Mouse (Mus musculus) hindbrain, embryonic 14.5 days (tissue): ENCODE results near the gene A630089N07Rik. TPM values are rescaled to one million over a fixed set of nuclear protein-coding genes. Genes with fewer than 3 reads are reported as not detected.
"Not testable (repeated sequence)": the region's sequence is repeated elsewhere in the genome, so short reads cannot be mapped to it uniquely, and the experiment has no call there.

ENCODE experiments used
- ATAC-seq: fragments of 200-750 bp; cut with Nextera tagmentation; 2 replicates; pipeline ENCODE4 v1.8.0; 2017; ENCODE audit warnings: moderate number of reproducible peaks, mild to moderate bottlenecking, moderate TSS enrichment, moderate library complexity; ENCODE audit not compliant: low FRiP score
- DNase-seq: peaks from one replicate; pipeline ENCODE4 v3.0.0-alpha.2; 2015; ENCODE audit warnings: low spot score
- H3K27ac ChIP-seq: fragments of 300-500 bp; sonication (generic); 2 replicates; pipeline ENCODE4 v1.5.1; 2014; ENCODE audit warnings: mild to moderate bottlenecking, moderate library complexity
- H3K27me3 ChIP-seq: fragments of 300-500 bp; sonication (generic); 2 replicates; pipeline ENCODE4 v1.6.1; 2014; ENCODE audit warnings: mild to moderate bottlenecking, low read length, mixed read lengths; ENCODE audit not compliant: control insufficient read depth, insufficient read depth
- H3K36me3 ChIP-seq: fragments of 300-500 bp; sonication (generic); replicated peaks from 2 replicates; pipeline ENCODE4 v1.6.1; 2014; ENCODE audit not compliant: control insufficient read depth, insufficient read depth
- H3K4me1 ChIP-seq: fragments of 300-500 bp; sonication (generic); replicated peaks from 2 replicates; pipeline ENCODE4 v1.6.1; 2014; ENCODE audit warnings: antibody characterized with exemption, low read length, mixed read lengths; ENCODE audit not compliant: control insufficient read depth, insufficient read depth
- H3K4me2 ChIP-seq: fragments of 300-500 bp; sonication (generic); replicated peaks from 2 replicates; pipeline ENCODE4 v1.6.1; 2014; ENCODE audit warnings: mild to moderate bottlenecking, moderate library complexity
- H3K4me3 ChIP-seq: fragments of 300-500 bp; sonication (generic); replicated peaks from 2 replicates; pipeline ENCODE4 v1.5.1; 2014; ENCODE audit warnings: mild to moderate bottlenecking, low read length
- H3K9ac ChIP-seq: fragments of 300-500 bp; sonication (generic); 2 replicates; pipeline ENCODE4 v1.6.1; 2014
- H3K9me3 ChIP-seq: fragments of 300-500 bp; sonication (generic); 2 replicates; pipeline ENCODE4 v1.6.1; 2016; ENCODE audit warnings: low read length; ENCODE audit not compliant: control insufficient read depth
- WGBS: fragments of 180-500 bp; shearing (Covaris S2); extraction: QIAGEN DNeasy Blood & Tissue Kit; methylation state at CpG from one replicate; pipeline ENCODE4 v1.1.7; 2014; 5-methylcytosine and 5-hydroxymethylcytosine counted together
- polyA plus RNA-seq: library from polyadenylated mRNA; unstranded; fragments of >200 nt; fragmentation: Nextera tagmentation; extraction: Ambion mirVana; gene quantifications from 2 replicates; pipeline ENCODE4 v1.2.1, GENCODE M21; 2014

Gene A630089N07Rik
- polyA plus RNA-seq, 1 experiment from 2014 or later = 14.3 TPM

- no peak overlapping the region for H3K4me2 ChIP-seq
- 96% methylated on average over 3 of the region's 3 CpGs for WGBS
- H3K9me3 ChIP-seq = peaks cover 42% of the 10 kb centered on the region
- DNase-seq (no peak), ATAC-seq (no peak)
- H3K36me3 ChIP-seq = peaks cover 8% of the 10 kb centered on the region; the same call in 1 of the 2 replicates
- H3K4me1 ChIP-seq = no peaks in the 10 kb centered on the region
- H3K27me3 ChIP-seq = no peaks in the 10 kb centered on the region
- no peak overlapping the region for H3K9ac ChIP-seq
- no peak overlapping the region for H3K4me3 ChIP-seq
- H3K27ac ChIP-seq = no peak overlapping the region
Observed at GRCm38 (mm10) chr16:98022081-98022480, 60.2 kb downstream of the A630089N07Rik start.

DNA sequence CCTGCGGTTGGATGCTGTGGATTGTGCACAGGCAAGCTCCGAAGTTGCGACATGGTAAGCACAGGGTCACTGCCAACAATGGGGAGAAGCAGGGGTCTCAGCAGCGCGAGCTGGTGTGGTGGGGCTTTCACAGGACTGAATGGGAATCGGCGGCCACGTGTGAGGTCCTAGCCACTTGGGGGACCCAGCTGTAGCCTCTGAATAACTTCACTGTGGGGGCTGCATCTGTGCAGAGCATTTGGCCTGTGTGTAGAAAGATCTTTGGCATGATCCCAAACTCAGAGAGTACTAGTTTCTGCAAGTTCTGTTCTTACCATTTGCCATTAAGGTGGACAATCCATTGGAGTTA is 84.9 kb downstream of the A630089N07Rik start:
- 0% methylated on average over 8 of the region's 8 CpGs for WGBS

DNA sequence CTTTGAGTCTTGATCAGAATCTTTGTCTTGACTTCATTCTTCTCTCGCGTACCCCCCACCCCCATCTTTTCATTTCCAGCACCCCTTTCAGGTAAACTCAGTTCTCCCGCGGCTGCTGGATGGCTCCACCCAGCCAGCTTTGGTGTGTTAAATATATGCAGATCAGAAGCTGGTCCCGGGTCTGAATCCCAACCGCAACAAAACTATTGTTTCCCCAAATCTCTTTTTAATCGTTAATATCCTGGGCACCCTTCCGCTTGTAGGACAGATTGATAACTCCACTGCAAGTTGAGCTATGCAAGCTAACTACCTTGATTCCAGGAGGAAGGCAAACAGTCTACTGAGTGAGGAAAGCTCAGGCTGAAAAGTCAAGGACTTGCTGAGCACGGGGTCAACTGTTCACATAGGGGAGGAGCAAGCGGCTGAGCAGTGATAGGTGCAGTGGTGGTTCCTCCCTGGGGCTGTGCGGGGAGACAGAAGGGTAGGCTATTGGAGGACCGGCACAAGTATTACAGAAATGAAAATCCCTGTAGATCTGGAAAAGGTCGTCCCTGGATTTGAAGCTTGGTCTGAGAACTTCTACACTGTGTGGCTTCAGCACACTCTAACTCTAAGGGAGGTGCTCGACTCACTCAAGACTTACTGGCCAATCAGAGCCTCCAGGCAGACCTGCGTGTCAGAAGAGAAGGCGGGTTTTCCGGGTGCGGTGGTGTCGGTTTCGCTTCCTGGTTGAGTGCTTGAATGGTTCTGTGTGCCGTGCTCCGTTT is 85.5 kb downstream of the A630089N07Rik start, which contains the start of gene B230307C23Rik:
Gene B230307C23Rik (plus strand): TSS at position 700 of the 767 bp plus-strand sequence.
- peak; percentile 99 for ATAC-seq
- H3K36me3 ChIP-seq = no peaks in the 10 kb centered on the region

More for the DNA sequence above, 84.9 kb downstream of the A630089N07Rik start:
- H3K4me2 ChIP-seq = peak overlapping the region; percentile 65
- peak overlapping the region; percentile 39 for H3K4me3 ChIP-seq
- not testable (repeated sequence) for DNase-seq, H3K36me3 ChIP-seq, H3K27me3 ChIP-seq
- peak overlapping the region; percentile 33 for H3K9ac ChIP-seq
- H3K27ac ChIP-seq = peak overlapping the region; percentile 21; the same call in 1 of the 2 replicates
- ATAC-seq = peak; percentile 78
- peaks cover 14% of the 10 kb centered on the region; the same call in 1 of the 2 replicates for H3K4me1 ChIP-seq
- peaks cover 16% of the 10 kb centered on the region for H3K9me3 ChIP-seq

DNA sequence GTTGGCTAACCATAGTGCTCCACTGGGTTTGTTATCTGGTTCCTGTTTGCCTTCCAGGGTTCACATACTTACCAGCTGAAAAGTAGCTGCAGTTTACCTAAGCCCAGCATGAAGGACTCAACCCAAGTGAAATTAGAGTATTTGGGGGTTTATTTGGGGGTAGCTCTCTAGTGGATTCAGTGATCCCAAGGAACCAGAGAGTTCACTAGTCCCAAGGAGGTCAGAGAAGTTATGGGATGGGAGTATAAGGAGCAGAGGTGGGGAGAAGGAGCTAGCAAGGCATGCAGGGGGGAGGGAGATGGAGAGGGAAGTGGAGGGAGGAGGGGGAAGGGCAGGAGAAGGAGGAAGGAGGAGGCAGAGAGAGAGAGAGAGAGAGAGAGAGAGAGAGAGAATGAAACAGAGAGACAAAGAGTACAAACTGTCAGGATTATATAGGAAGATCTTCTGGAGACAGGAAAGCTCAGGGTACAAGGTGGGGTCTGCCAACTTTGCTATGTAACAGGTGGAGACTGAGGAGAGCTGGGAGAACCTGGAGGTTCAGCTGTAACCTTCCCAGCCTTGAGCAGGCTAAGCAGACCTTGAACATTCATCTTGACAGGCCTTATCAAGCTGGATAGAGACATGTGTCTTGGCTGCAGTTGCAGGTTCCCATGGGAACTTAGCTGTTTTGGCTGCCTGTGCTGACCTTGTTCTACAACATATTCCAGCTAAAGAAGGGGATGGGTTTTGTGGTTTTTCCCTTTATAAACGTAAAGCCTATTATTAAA is 86.2 kb downstream of the A630089N07Rik start:
- peak overlapping the region; percentile 65 for H3K4me2 ChIP-seq
- ATAC-seq (no peak), DNase-seq (no peak)
- no peaks in the 10 kb centered on the region for H3K36me3 ChIP-seq
- peak overlapping the region; percentile 39 for H3K4me3 ChIP-seq
- no peaks in the 10 kb centered on the region for H3K27me3 ChIP-seq
- H3K9me3 ChIP-seq = 0 out of 2 replicates have a peak, but pooled peaks cover 7% of the 10 kb centered on the region
- H3K9ac ChIP-seq = peak overlapping the region; percentile 33; the same call in 1 of the 2 replicates
- H3K27ac ChIP-seq = no peak overlapping the region
- WGBS = 9% methylated on average over 1 of the region's 1 CpGs
- H3K4me1 ChIP-seq = peaks cover 14% of the 10 kb centered on the region; the same call in 1 of the 2 replicates

More for the DNA sequence above, 85.5 kb downstream of the A630089N07Rik start, which contains the start of gene B230307C23Rik:
- Histone ChIP-seq H3K27ac (peak within 1 kb of the TSS; percentile 21; the same call in 1 of the 2 replicates), H3K4me1 (peaks cover 14% of the 10 kb centered on the region; the same call in 1 of the 2 replicates), H3K4me2 (peak within 1 kb of the TSS; percentile 65), H3K4me3 (peak within 1 kb of the TSS; percentile 39), H3K9me3 (peaks cover 10% of the 10 kb centered on the region), H3K9ac (peak within 1 kb of the TSS; percentile 33), H3K27me3 (no peaks in the 10 kb centered on the region)
- 2% methylated on average over 22 of the region's 22 CpGs for WGBS
- peak; percentile 84 for DNase-seq

GRCm38 (mm10) chr16:97992477-97992876 is 89.8 kb downstream of the A630089N07Rik start:
- H3K9ac ChIP-seq, H3K9me3 ChIP-seq, DNase-seq, H3K4me1 ChIP-seq, H3K36me3 ChIP-seq, H3K27ac ChIP-seq, H3K4me3 ChIP-seq, H3K4me2 ChIP-seq, H3K27me3 ChIP-seq, ATAC-seq: not testable (repeated sequence)
- WGBS = 81% methylated on average over 3 of the region's 3 CpGs

DNA sequence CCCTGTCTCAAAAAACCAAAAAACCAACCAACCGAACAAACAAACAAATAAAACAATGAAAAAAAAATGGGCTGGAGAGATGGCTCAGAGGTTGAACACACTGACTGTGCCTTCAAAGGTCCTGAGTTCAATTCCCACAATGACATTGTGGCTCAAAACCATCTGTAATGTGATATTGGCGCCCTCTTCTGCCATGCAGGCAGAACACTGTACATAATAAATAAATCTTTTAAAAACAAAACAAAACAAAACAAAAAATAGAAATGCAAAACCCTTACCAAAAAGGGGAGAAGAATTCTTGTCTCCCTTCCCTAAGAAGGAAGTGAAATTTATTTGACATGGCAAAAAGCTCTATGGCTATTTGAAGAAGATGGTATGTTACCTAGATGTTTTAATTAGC is 90.7 kb downstream of the A630089N07Rik start:
- H3K9me3 ChIP-seq = 0 out of 2 replicates have a peak, but pooled peaks cover 6% of the 10 kb centered on the region
- 81% methylated on average over 2 of the region's 2 CpGs for WGBS
- H3K27me3 ChIP-seq = no peaks in the 10 kb centered on the region
- H3K4me2 ChIP-seq = no peak overlapping the region
- DNase-seq (no peak), ATAC-seq (no peak)
- no peaks in the 10 kb centered on the region for H3K36me3 ChIP-seq
- no peak overlapping the region for H3K27ac ChIP-seq
- peaks cover 5% of the 10 kb centered on the region; the same call in 1 of the 2 replicates for H3K4me1 ChIP-seq
- no peak overlapping the region for H3K4me3 ChIP-seq
- no peak overlapping the region for H3K9ac ChIP-seq

DNA sequence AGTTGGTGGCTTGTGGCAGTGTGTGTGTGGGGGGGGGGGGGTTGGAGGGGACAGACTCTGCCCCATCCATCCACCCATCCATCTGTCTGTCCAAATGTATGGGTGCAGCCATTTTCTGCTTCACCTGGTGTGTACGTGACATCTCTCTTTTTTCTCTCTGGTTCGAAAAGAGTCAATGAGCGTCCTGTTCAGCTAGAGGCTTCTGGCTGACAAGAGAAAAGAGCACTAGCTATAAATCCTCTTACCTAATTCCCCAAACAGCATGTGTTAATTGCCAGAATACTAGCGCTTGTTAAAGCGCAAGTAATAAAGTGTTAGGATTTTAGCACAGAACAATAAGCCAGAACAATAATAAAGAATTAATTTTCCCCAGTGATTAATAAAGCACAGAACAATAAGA is 97.7 kb downstream of the A630089N07Rik start:
- no peak overlapping the region for H3K4me3 ChIP-seq
- H3K36me3 ChIP-seq = no peaks in the 10 kb centered on the region
- H3K9me3 ChIP-seq = 0 out of 2 replicates have a peak, but pooled peaks cover 6% of the 10 kb centered on the region
- no peak for DNase-seq
- no peak overlapping the region for H3K27ac ChIP-seq
- no peak for ATAC-seq
- 74% methylated on average over 5 of the region's 5 CpGs for WGBS
- H3K4me1 ChIP-seq = no peaks in the 10 kb centered on the region
- no peak overlapping the region for H3K9ac ChIP-seq
- H3K4me2 ChIP-seq = no peak overlapping the region
- no peaks in the 10 kb centered on the region for H3K27me3 ChIP-seq

GRCm38 (mm10) chr16:97981362-97981761 is 100.9 kb downstream of the A630089N07Rik start:
- H3K27ac ChIP-seq = no peak overlapping the region
- no peak overlapping the region for H3K9ac ChIP-seq
- no peaks in the 10 kb centered on the region for H3K36me3 ChIP-seq
- H3K9me3 ChIP-seq = no peaks in the 10 kb centered on the region
- no peaks in the 10 kb centered on the region for H3K27me3 ChIP-seq
- H3K4me1 ChIP-seq = no peaks in the 10 kb centered on the region
- ATAC-seq (no peak), DNase-seq (no peak)
- H3K4me3 ChIP-seq = no peak overlapping the region
- no peak overlapping the region for H3K4me2 ChIP-seq
- 95% methylated on average over 1 of the region's 1 CpGs for WGBS

GRCm38 (mm10) chr16:97977722-97978121 is 104.5 kb downstream of the A630089N07Rik start:
- Histone ChIP-seq H3K4me3 (no peak overlapping the region), H3K27me3 (no peaks in the 10 kb centered on the region), H3K9me3 (no peaks in the 10 kb centered on the region), H3K9ac (no peak overlapping the region), H3K27ac (no peak overlapping the region), H3K4me2 (no peak overlapping the region), H3K36me3 (no peaks in the 10 kb centered on the region), H3K4me1 (no peaks in the 10 kb centered on the region)
- ATAC-seq (no peak), DNase-seq (no peak)
- WGBS = 75% methylated on average over 3 of the region's 3 CpGs
